26 mouse cellular contexts compared by ENCODE assay signal in the genomic region with DNA sequence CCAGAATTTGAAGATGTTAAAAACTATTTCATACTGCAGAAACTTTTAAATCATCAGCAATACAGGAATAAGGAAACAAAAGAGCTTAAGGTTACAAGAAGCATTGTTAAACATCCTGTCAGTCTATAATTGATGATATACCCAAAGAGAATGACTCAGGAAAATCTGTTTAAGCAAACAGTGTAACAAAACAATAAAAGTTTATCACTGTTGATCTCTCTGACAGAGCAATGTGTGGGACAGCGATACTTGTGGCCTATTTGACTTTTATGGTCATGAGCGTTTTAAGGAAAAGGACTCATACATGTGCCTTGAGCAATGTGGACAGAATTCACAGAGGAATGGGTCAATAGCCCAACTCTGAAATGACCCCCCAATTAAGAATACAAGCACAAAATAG.
"Had no signal": no experiment of that assay in that cellular context is flagged by ENCODE, and none has a peak within 500 bp of the region (broad histone marks: within the 10 kb centered on the region; RNA-seq: fewer than 3 reads in every experiment).

No protein-coding gene starts in this region.

- H3K4me2 ChIP-seq: heart, embryonic 11.5 days; heart, embryonic 13.5 days; heart, embryonic 15.5 days; hindbrain, embryonic 13.5 days; hindbrain, embryonic 15.5 days; kidney, embryonic 15.5 days; limb, embryonic 12.5 days; liver, embryonic 11.5 days; liver, embryonic 13.5 days; liver, embryonic 15.5 days had no signal

- H3K4me1 ChIP-seq: heart, embryonic 15.5 days; hindbrain, embryonic 13.5 days; hindbrain, embryonic 15.5 days; kidney, embryonic 15.5 days; limb, embryonic 10.5 days; limb, embryonic 12.5 days; liver, embryonic 15.5 days had no signal

- ATAC-seq: inflammation-experienced regulatory T-cells, adult 6 months had no signal

- DNase-seq: gastrocnemius, postnatal 10 days; gastrocnemius, postnatal 25 days; heart, adult 11 months; heart, adult 2 months; heart, postnatal 14 days; heart, postnatal 36 days; kidney, adult 11 months; kidney, adult 2 months; kidney, adult 9 months; kidney, postnatal 10 days; kidney, postnatal 25 days; liver; liver, embryonic 13.5 days had no signal

- H3K27ac ChIP-seq: heart, adult 2 months; heart, embryonic 13.5 days; heart, embryonic 15.5 days; hindbrain, embryonic 13.5 days; hindbrain, embryonic 15.5 days; kidney, embryonic 15.5 days; layer of hippocampus, adult 2 months; left cerebral cortex, adult 2 months; limb, embryonic 10.5 days; limb, embryonic 12.5 days; liver, embryonic 13.5 days; liver, embryonic 15.5 days had no signal

- H3K9me3 ChIP-seq: heart, embryonic 13.5 days; heart, embryonic 15.5 days; hindbrain, embryonic 13.5 days; hindbrain, embryonic 15.5 days; kidney, embryonic 15.5 days; limb, embryonic 10.5 days; limb, embryonic 12.5 days; liver, embryonic 13.5 days; liver, embryonic 15.5 days had no signal

- H3K4me3 ChIP-seq: heart, adult 2 months; heart, embryonic 13.5 days; heart, embryonic 15.5 days; hindbrain, embryonic 13.5 days; hindbrain, embryonic 15.5 days; kidney, embryonic 15.5 days; layer of hippocampus, adult 2 months; left cerebral cortex, adult 2 months; limb, embryonic 10.5 days; limb, embryonic 12.5 days; liver, embryonic 13.5 days; liver, embryonic 15.5 days had no signal

- H3K27me3 ChIP-seq: heart, embryonic 13.5 days; heart, embryonic 15.5 days; hindbrain, embryonic 13.5 days; hindbrain, embryonic 15.5 days; kidney, embryonic 15.5 days; limb, embryonic 12.5 days; liver, embryonic 13.5 days; liver, embryonic 15.5 days had no signal

- H3K9ac ChIP-seq: heart, embryonic 13.5 days; heart, embryonic 15.5 days; hindbrain, embryonic 13.5 days; hindbrain, embryonic 15.5 days; kidney, embryonic 15.5 days; limb, embryonic 12.5 days; liver, embryonic 13.5 days; liver, embryonic 15.5 days had no signal
